Mouse (Mus musculus) right cerebral cortex, adult 18-20 months (tissue): ENCODE measurements at regions not wholly inside any gene's neighbourhood (a gene's known extent, or its start where the extent isn't known, plus 50 kb on each side); places are given as distances from the start of the nearest gene placed in this dataset.
"Not testable (repeated sequence)": the region's sequence is repeated elsewhere in the genome, so short reads cannot be mapped to it uniquely, and the experiment has no call there.

Source experiments
- DNase-seq: peaks from one replicate; pipeline ENCODE4 v3.0.0; 2022; ENCODE audit warnings: mixed read lengths

- not testable (repeated sequence) for DNase-seq
Observed at GRCm38 (mm10) chr13:35606857-35607561, 52.6 kb upstream of the Cdyl start.

GRCm38 (mm10) chr13:35607710-35608109 is 51.9 kb upstream of the Cdyl start:
- no peak for DNase-seq
